Mouse (Mus musculus) kidney, postnatal 0 days (tissue): ENCODE data around the gene Ackr1. TPM values are rescaled to one million over a fixed set of nuclear protein-coding genes. Genes with fewer than 3 reads are reported as not detected.

Experiments
- ATAC-seq: fragments of 200-750 bp; cut with Nextera tagmentation; replicated peaks from 2 replicates; pipeline ENCODE4 v1.8.0; 2017; ENCODE audit warnings: low read depth, moderate number of reproducible peaks, moderate TSS enrichment, moderate library complexity; ENCODE audit not compliant: low FRiP score
- DNase-seq: peaks from one replicate; pipeline ENCODE4 v3.0.0-alpha.2; 2016; ENCODE audit warnings: low spot score
- H3K27ac ChIP-seq: fragments of 300-500 bp; sonication (generic); 2 replicates; pipeline ENCODE4 v1.5.1; 2014; ENCODE audit warnings: mild to moderate bottlenecking
- H3K27me3 ChIP-seq: fragments of 300-500 bp; sonication (generic); 2 replicates; pipeline ENCODE4 v1.6.1; 2014; ENCODE audit warnings: low read length, mixed read lengths; ENCODE audit not compliant: insufficient read depth
- H3K36me3 ChIP-seq: fragments of 300-500 bp; sonication (generic); 2 replicates; pipeline ENCODE4 v1.6.1; 2014; ENCODE audit warnings: low read length, mixed read lengths; ENCODE audit not compliant: insufficient read depth
- H3K4me1 ChIP-seq: fragments of 300-500 bp; sonication (generic); replicated peaks from 2 replicates; pipeline ENCODE4 v1.6.1; 2014; ENCODE audit warnings: antibody characterized with exemption, low read length, mixed read lengths; ENCODE audit not compliant: insufficient read depth
- H3K4me2 ChIP-seq: fragments of 300-500 bp; sonication (generic); 2 replicates; pipeline ENCODE4 v1.6.1; 2014; ENCODE audit warnings: mild to moderate bottlenecking, low read length, moderate library complexity, mixed read lengths
- H3K4me3 ChIP-seq: fragments of 300-500 bp; sonication (generic); replicated peaks from 2 replicates; pipeline ENCODE4 v1.5.1; 2014; ENCODE audit warnings: low read depth, low read length
- H3K9ac ChIP-seq: fragments of 300-500 bp; sonication (generic); 2 replicates; pipeline ENCODE4 v1.6.1; 2014; ENCODE audit warnings: low read depth, low read length
- H3K9me3 ChIP-seq: fragments of 300-500 bp; sonication (generic); replicated peaks from 2 replicates; pipeline ENCODE4 v1.6.1; 2016; ENCODE audit warnings: low read length, inconsistent platforms, mixed read lengths
- CTCF ChIP-seq: IDR thresholded peaks from 2 replicates; pipeline ENCODE4 v1.5.1; 2016; ENCODE audit warnings: antibody characterized with exemption, low read depth, mild to moderate bottlenecking, moderate library complexity
- WGBS: fragments of 180-500 bp; shearing (Covaris S2); extraction: QIAGEN DNeasy Blood & Tissue Kit; methylation state at CpG from one replicate; pipeline ENCODE4 v1.1.7; 2014; 5-methylcytosine and 5-hydroxymethylcytosine counted together
- polyA plus RNA-seq: library from polyadenylated mRNA; unstranded; fragments of >200 nt; fragmentation: Nextera tagmentation; extraction: Ambion mirVana; gene quantifications from 2 replicates; pipeline ENCODE4 v1.2.1, GENCODE M21; 2015

Gene Ackr1
- polyA plus RNA-seq, result 0.13 and 0.15 TPM in 2 replicates

GRCm38 (mm10) chr1:173333312-173334253, at the start of gene Ackr1:
Ackr1 (minus strand) TSS chr1:173333750.
- no peak for TF ChIP-seq CTCF
- H3K4me2 ChIP-seq, result no peak within 1 kb of the TSS
- H3K4me3 ChIP-seq, result no peak within 1 kb of the TSS
- no peaks in the 10 kb centered on the region for H3K9me3 ChIP-seq
- H3K36me3 ChIP-seq, result no peaks in the 10 kb centered on the region
- no peak for DNase-seq
- no peak within 1 kb of the TSS for H3K27ac ChIP-seq
- 54% methylated on average over 9 of the region's 9 CpGs for WGBS
- ATAC-seq, result no peak
- H3K9ac ChIP-seq, result no peak within 1 kb of the TSS
- no peaks in the 10 kb centered on the region for H3K4me1 ChIP-seq
- H3K27me3 ChIP-seq, result no peaks in the 10 kb centered on the region

GRCm38 (mm10) chr1:173381436-173381835, 47.9 kb upstream of the Ackr1 start:
- H3K36me3 ChIP-seq, result no peaks in the 10 kb centered on the region
- no peak for ATAC-seq
- no peak overlapping the region for H3K9ac ChIP-seq
- no peaks in the 10 kb centered on the region for H3K9me3 ChIP-seq
- DNase-seq, result no peak
- H3K4me1 ChIP-seq, result no peaks in the 10 kb centered on the region
- no peak for TF ChIP-seq CTCF
- no peak overlapping the region for H3K27ac ChIP-seq
- no peak overlapping the region for H3K4me3 ChIP-seq
- H3K27me3 ChIP-seq, result no peaks in the 10 kb centered on the region
- WGBS, result 83% methylated on average over 6 of the region's 6 CpGs
- H3K4me2 ChIP-seq, result no peak overlapping the region

DNA sequence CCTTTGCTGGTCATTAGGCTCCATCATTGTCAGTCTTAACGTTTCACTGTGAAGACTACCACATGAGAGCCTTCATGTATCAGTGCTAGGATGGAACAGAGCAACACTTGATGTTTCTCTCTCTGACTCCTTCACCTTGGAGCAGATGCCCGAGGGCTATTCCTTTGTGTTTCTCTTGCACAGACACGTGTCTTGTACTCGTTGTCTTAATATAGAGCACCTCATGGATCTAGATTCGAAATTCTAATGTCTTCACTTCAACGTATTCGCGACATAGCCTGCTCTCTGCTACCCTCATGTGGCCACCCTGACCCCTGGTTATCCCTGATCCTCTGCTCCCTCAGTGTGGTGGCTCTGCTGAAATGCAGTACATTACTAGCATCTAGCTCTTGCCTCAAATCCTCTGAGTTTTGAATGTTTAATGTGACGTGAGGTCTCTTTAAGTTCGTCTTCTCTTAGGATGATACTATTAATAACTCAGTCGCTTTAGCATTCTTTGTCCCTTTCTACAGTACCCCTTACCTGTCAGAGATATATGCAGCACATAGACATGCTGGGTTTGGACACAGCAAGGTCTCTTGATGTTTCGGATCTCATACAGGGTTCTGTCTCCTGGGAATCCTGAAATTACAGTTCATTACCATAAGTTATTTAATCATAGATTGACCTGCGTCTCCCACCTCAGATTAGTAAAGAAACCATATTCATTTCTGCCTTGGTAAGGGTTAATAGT, 44.0 kb upstream of the Ackr1 start:
- 29% methylated on average over 13 of the region's 13 CpGs for WGBS
- no peak overlapping the region for H3K4me2 ChIP-seq
- no peak for ATAC-seq

DNA sequence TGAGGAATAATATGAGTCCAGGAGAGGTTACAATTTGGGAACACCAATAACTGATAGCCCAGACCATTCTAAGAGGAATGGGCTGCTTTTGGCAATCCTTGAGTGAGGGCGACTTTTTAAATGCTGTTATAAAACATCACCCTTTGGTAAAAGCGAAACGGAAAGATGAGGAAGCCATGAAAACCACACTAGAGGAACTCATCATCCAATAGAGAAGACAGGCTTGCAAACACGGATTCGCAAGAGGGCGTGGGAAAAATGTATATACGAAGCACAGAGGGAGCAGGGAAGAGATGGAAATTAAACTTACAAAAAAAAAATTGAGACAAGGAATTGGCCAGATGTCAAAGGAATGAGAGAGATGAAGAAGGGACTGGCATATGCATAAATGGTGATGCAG, 40.5 kb upstream of the Ackr1 start:
- 89% methylated on average over 7 of the region's 7 CpGs for WGBS

More for the DNA sequence above, 44.0 kb upstream of the Ackr1 start:
- Histone ChIP-seq H3K9ac (no peak overlapping the region), H3K27ac (no peak overlapping the region), H3K4me1 (no peaks in the 10 kb centered on the region), H3K27me3 (no peaks in the 10 kb centered on the region), H3K36me3 (no peaks in the 10 kb centered on the region), H3K4me3 (no peak overlapping the region), H3K9me3 (no peaks in the 10 kb centered on the region)
- peak; percentile 76 for DNase-seq
- TF ChIP-seq CTCF, result peak; percentile 86

DNA sequence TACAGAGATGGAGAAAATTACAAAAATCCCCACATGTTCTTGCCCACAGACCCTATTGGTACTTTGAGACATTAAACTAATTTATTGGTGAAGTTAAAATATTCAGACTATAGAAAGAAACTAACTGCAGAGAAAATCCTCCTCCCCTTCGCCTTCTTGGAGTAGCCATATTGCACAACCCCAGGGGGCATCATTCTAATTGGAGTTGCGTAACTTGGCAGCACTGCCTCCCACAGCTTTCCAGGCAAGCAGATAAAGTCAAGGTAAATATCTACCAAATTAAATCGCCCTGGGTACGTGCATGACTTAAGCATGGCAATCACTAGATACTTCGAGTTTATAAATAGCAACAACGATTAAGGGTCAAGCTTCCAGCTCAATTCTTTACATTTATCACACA, 38.0 kb upstream of the Ackr1 start:
- ATAC-seq, result no peak
- no peak for TF ChIP-seq CTCF
- 82% methylated on average over 6 of the region's 6 CpGs for WGBS

More for the DNA sequence above, 40.5 kb upstream of the Ackr1 start:
- Histone ChIP-seq H3K4me2 (no peak overlapping the region), H3K36me3 (no peaks in the 10 kb centered on the region), H3K9ac (no peak overlapping the region), H3K27me3 (no peaks in the 10 kb centered on the region), H3K27ac (no peak overlapping the region), H3K4me1 (no peaks in the 10 kb centered on the region), H3K4me3 (no peak overlapping the region), H3K9me3 (no peaks in the 10 kb centered on the region)
- no peak for TF ChIP-seq CTCF
- no peak for ATAC-seq
- no peak for DNase-seq

DNA sequence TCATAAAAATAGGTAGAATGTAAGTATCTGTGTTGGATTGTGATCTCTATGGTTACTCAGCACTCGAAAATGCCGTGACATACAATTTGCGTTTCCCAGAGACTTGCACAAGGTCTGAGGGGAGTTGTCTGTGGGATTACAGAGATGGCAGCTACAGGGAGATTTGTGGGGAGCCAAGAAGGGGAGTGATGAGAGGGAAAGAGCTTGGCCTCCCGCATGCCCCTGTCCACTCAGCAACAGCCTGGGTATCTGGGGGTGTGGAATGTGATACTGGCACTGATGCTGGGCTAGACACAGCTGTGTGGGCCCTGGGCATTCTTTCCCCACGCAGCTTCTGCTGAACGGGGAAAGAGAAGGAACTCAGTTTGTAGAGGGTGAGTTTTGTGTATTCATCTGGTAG, 36.9 kb upstream of the Ackr1 start:
- Histone ChIP-seq H3K4me1 (no peaks in the 10 kb centered on the region), H3K4me2 (no peak overlapping the region), H3K27me3 (peaks cover 28% of the 10 kb centered on the region), H3K27ac (no peak overlapping the region), H3K4me3 (no peak overlapping the region), H3K9me3 (no peaks in the 10 kb centered on the region), H3K9ac (no peak overlapping the region), H3K36me3 (no peaks in the 10 kb centered on the region)
- 63% methylated on average over 6 of the region's 6 CpGs for whole genome bisulfite sequencing
- no peak for TF ChIP-seq CTCF
- ATAC-seq (no peak), DNase-seq (no peak)

More for the DNA sequence above, 38.0 kb upstream of the Ackr1 start:
- Histone ChIP-seq H3K4me2 (no peak overlapping the region), H3K4me3 (no peak overlapping the region), H3K9ac (no peak overlapping the region), H3K4me1 (no peaks in the 10 kb centered on the region), H3K36me3 (no peaks in the 10 kb centered on the region), H3K27me3 (peaks cover 17% of the 10 kb centered on the region), H3K27ac (no peak overlapping the region), H3K9me3 (no peaks in the 10 kb centered on the region)
- DNase-seq, result no peak
